Mouse (Mus musculus): ENCODE measurements around the gene Col4a1. TPM values are rescaled to one million over a fixed set of nuclear protein-coding genes. Genes with fewer than 3 reads are reported as not detected.

Gene Col4a1
- total RNA-seq, 4 experiments from 2014 or later, result 34.9 to 38.4 (median 36.1) TPM

DNA sequence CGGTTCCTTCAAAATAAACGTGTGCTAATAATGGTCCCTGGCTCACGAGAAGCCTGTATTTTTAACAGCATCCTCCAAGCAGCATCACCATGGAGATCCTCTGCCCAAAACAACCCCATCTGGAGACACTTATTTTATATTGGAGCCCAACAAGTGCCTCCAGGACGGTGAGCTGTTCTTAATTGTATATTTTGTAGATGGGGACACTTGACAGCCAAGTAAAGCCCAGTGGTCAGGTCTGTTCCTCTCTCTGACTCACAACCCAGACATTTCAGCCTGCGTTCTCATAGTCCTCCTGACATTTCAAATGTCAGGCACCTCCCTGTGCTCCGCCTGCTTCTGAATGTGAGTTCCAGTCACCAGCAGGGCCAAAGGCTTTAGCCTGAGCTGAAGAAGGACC is 43.9 kb downstream of the Col4a1 start:
- no peak for DNase-seq (ENCODE audit: low spot score in 2 of 2)

DNA sequence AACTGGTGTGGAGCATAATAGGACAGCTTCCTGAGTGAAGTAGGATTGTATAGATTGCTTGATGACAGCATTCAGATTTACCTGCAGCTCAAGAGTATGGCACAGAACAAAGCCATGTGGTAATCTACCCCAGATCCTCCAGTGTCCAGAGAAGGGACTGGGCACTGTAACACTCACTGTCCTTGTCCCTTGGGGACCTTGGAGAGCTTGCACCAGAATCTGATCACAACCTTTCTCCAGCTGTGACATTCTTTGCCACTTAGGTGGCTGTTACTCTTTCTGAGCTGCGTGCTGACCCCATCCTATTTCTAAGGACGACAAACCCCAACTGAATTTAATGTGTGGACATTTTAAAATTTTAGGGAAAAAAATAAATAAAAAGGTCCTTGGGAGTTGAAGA is 46.2 kb downstream of the Col4a1 start:
- no peak for DNase-seq (ENCODE audit: low spot score in 2 of 2)

DNA sequence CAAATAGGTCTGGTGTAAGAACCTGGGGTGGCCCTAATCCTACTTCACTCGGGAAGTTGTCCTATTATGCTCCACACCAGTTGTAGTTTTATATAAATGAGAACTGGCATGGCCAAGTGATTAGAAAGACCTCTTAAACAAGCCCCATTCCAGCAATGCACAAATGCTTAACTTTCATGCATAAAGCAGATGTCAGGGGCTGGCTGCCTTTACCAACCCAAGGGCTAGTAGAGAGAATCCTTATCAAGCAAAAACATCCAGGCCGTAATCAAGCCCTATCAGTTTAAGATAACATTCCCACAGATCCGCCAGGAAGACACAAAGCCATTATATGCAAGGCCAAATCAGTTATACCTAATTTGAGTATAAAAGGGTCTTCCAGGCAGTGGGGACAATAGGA is 46.7 kb downstream of the Col4a1 start:
- DNase-seq (ENCODE audit: low spot score in 2 of 2), result no peak

DNA sequence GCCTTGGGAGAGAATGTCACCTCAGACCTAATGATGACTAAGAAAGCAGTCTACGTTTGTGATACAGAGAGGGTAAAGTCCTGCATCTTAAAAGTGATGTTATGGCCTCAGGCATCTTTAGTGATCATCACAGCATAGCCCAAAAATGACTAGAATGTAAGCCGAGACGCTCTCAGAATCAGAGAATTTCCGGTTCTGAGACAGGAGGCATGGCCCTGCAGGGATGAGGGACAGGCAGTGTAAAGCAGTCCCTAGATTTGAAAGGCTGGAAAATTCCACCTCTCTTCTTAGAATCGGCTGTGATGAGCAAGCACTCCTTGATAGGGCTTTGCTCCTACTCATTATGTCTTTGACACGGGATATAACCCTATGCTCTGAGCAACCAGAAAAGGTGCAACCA is 48.8 kb downstream of the Col4a1 start:
- no peak for DNase-seq (ENCODE audit: low spot score in 2 of 2)

DNA sequence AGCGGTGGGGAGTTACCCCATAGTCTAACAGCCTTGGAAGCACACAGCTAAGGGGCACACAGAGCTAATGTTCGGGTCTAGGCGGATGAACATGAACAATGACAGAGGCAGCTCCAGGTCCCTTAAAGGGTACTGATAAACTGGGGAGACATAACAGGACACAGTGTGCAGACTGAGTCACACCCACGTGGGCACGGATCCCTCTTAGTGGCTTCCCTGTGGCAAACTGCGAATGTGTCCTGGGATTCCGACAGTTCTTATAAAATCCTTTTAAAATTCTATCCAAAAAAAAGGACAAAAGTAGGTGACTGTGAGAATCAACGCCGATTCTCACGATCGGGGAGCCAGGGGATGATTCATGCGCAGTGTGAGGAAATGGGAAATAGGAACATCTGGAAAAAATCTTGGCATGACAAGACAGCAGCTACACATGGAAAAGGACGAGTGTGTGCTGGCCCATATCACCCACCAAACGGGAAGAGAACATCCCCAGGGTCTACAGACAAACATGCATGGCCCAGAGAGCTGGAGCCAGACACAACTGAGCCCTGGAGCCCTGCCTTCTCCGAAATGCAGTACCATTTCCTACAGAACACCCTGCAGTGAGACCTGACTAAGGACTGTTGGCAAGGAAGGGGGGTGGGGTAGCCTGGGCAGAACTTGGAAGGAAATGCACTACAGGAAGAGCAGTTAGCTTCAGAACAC is 50.4 kb downstream of the Col4a1 start:
- no peak for DNase-seq (ENCODE audit: low spot score in 2 of 2)

DNA sequence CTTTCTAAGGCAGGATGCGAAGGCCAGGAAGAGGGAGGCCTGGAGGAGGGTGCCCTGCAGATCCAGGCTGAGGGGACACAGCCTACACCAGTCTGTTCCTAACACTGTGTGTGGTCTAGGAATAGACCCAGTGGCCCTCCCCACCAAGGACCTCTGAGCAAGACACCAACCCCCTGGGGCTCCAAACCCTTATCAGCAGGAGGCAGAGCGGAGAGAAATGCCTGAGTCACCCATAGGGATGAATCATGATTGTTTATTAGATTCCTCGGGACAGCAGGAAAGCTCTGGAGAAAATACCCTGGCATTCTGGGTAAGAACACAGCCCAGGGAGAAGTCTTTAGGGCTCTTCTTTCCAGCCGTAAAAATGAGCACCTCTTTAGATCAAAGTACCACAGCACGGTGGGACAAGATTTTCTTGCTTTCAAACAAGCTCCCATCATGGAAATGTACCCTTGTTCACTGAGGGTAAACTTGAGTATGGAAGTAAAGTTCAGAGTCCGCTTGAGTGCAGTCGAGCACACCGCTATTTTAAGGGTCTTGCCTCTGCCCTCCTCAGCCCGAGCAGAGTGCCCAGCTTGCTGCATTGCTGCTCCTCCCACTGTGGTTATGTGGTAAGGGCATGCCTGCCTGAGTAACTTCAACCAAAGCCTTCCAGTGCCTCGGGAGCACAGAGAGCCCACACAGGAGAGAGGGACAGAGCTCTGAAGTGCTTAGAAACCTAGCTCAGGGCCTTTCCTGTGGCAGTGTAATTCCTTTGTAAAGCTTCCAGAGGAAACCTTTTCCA is 52.6 kb downstream of the Col4a1 start:
- DNase-seq (ENCODE audit: low spot score in 2 of 2), result no peak

DNA sequence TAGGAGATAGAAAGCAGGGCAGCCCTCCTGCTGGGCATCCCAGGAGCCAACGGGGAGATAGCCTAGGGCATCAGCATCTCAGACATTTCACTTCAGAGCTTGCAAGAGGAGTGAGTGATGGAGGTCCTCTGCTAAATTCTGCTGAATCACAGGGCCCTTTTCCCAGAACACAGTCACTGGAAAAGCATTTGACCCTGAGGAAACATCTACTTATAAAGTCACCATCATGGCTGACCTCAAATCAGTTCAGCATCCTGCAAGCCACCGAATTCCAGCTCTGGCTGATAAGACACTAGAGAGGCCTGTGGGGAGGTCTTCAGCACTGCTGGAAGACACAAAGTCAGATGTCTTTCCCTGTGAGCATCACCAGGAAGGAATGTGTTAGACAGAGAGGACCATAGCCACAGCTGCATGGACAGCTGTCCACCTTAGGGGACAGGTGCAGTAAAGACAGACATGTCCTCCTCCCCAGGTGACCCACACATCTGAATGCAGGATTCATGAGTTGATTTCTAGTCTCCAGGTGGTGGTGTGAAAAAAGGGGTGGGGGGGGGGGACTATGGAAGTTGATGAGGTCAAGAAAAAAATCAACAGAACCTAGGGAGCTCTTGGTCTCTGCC is 54.0 kb downstream of the Col4a1 start:
- DNase-seq (ENCODE audit: low spot score in 2 of 2), result no peak

DNA sequence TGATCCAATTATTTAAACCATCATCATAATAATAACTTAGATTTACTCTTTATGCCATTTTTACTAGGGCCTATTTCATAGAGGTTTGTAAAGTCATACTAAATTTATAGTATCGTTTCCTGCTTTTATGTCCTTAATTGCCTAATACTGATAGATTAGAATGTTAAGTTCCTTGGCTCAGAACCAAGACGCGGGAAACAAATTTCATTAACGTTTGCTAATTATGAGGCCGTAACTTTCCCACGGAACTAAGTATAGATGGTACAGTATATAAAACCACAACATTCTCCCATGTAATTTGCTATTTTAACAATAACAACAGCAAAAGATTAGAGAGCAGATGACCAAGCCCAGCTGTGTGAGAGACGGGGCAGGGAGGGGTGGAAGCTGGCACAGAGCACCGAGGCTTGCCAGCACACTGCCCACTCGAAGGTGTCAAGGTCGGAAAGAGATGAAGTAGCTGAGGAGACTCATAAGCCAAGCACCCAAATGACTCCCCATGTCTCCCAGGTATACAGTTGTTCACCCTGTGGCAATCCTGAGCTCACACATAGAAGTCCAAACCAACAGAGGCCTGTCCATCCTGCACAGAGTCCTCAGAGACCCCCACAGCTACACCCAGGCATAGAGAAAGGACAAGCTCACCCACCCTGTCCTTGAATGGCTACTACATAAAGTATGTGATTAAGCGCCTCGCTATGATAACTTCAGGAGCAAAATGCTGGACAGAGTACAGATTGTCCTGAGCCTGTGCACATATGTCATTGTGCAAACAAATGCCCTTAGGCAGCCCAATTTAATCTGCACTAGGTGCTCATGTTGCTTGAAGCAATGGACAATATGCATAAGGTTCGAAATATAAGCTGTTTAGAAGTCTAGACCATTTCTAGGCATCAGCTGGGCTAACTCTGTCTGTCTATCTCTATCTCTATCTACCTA is 55.3 kb downstream of the Col4a1 start:
- DNase-seq (ENCODE audit: low spot score in 2 of 2), result no peak

DNA sequence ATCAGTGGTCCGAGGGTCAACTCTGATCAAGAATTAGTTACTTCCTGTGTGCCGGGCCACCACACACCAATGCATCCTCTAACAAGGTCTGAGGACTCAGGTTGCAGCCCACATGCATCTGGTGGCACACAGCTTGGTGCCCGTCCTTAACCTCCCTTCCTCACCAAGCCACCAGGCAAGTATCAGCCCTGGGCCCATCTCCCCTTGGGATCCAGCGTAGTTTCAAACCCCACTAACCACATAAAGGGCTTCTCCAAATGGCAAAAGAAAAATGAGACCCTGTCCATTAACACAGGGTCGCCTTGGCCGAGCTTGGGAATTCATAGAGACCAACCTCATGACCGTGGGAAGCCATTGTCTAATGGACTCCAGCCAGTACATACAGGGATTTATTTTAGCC is 56.2 kb downstream of the Col4a1 start:
- DNase-seq (ENCODE audit: low spot score in 2 of 2), result no peak

DNA sequence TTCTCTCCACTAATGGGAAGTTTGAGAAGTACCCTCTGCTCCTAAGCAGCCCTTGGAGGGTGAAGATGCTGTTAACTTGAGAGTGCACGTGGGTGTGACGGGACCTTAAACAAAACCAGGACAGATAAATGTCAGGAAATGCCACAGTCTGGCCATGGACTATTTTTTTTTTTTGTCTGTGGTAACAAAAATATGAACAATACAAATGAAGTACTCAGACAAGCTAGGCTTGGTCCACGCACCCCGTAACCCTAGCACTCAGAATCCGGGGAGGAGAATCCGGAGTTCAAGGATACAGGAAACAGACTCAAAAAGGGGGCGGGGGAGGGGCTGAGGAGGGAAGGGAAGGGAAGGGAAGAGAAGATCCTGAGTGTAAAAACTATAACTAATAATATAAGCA is 56.9 kb downstream of the Col4a1 start:
- no peak for DNase-seq (ENCODE audit: low spot score in 2 of 2)

DNA sequence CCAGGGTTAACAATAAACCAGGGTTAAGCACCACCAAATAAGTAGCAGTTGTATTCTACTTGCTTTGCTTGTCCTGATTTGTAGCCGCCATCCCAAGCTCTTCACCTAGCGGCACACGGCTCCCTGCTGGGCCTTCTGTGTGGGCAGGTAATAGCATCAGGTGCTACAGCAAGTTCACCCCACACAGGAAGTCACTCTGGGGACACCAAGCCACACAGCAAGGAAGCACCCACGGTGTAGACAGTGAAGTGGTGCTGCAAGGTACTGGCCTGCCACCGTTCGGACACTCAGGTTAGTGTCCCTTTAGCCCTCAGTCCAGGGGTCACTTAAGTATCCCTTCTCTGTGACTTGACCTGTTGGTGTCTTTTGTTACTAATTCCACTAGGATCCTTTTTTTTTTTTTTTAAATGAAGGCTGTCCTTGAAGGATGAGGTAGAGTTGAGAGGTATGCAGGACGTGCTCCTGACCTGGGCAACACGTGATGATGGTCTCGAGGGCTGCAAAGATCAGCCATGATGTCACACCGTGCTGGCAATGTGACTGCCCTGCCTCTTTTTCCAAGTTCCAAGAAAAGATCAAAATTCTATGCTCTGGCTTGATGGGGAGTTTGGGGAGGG is 57.6 kb downstream of the Col4a1 start:
- no peak for DNase-seq (ENCODE audit: low spot score in 2 of 2)

DNA sequence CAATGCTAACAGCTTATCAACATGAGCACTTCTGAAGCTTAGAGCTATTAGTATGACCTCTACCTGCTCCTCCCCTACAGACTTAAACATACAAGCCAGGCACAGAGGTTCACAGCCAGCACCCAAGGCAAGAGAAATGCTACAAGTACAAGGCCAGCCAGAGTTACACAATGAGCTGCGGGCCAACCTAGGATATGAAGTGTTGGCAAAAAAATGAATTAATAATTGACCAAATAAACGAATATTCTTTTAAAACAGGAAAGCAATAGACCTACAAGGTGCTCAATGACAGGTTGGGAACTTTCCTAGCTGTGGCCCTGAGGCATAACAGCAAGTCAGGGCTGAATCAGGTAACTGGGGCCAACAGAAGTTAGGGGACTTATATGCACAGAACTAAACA is 58.1 kb downstream of the Col4a1 start:
- no peak for DNase-seq (ENCODE audit: low spot score in 2 of 2)

DNA sequence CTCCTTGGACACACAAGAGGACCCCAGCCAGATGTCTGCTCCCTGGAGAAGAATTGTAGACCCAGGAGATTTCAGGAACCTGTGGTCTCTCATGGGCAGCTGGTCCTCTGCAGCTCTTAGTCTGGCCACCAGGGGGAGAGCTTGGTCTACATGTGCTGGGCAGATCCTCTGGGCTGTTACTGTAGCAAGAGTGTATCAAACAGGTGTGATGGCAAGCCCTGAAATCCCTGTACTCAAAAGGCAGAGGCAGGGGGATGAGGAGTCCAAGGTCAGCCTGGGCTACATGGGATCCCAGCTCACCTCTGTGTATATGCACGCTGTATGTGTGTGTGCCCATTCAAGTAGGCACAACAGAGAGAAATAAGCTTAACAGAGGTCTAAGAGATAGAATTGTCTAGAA is 59.1 kb downstream of the Col4a1 start:
- peak; percentile 71 to 88 for DNase-seq (ENCODE audit: low spot score in 2 of 2)

DNA sequence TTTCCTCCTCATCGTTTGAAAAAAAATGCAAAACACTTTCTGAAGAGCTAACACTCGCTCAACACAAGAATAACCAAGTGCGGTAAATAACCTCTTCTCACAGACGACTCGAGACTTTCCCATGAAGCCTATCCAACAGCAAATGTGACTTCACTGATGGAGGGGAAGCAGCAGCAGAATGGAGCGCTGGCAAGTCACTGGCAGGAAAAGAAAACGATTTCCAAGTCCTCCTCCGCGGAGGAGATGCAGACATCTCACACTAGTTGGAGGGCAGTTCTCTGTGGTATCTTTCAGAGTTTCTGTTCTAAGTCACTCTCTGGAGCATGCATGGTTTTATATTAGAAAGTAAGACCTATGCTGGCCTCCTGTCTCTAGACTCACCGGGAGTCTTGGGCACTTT is 59.6 kb downstream of the Col4a1 start:
- no peak for DNase-seq (ENCODE audit: low spot score in 2 of 2)

DNA sequence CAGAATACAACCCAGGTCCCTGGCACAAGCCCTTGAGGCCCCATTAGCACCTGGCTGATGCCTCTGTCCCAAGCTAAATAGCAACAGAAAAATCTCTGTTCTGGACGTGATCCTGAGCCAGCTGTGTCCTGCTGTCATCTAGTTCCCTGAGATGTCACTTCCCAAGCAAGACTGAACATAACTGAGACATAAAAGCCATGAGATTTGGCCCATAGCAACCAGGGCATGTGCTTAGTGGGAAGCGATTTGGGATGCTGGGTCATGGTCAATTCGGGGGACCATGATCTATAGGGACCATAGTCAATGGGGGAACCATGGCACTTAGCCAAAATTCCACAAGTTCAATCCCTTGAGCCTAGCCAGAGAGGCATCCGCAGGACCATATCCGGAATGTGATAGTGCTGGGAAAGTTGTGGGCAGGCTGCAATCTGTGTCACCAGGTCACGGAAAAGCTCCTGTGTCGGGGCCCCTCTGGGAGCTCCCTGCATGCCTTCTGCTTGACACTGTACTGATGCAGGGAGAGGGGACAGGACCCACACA is 60.3 kb downstream of the Col4a1 start:
- DNase-seq (ENCODE audit: low spot score in 2 of 2), result no peak

DNA sequence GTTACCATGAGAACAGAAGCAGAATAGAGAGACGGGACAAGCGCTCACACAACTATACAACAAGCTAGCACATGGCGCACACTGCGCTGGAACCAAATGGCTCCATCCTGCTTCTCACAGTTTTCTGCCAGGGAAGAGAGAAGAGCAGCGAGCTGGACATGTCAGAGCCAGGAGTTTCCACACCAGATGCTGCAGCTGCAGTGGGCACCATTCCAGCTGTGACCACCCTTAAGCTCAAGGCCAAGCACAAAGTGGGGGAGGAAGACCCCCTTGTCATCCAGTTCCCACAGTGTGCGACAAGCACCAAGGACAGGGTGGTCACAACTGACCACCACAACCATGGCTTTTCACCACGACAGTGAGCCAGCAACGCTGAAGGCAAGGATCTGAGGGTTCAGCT is 62.5 kb downstream of the Col4a1 start:
- no peak for DNase-seq (ENCODE audit: low spot score in 2 of 2)

DNA sequence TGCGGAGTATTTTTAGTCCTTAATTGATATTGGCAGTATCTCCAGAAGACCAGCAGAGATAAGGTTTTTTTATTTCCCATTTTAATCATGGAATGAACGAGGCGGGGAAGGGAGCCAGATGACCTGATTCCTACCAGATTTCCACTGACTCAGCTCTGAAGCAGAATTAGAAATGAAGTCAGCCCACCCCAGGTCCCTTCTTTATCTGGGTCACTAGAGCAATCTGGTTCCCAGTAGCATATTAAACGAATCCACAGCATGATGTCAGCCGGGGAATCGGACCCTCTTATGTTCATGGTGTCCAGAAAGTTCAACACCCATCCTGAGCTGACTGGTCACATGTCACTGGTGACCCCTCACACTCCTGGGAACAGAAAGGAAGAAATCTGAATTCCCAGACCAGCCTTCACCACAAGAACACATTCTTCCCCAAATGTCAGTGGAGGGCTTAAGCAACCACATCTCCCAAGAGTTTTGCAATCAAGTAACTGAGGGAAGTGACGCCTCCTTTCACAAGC is 63.0 kb downstream of the Col4a1 start:
- peak in 1 of 2 experiments; percentile 33 for DNase-seq (ENCODE audit: low spot score in 2 of 2)

DNA sequence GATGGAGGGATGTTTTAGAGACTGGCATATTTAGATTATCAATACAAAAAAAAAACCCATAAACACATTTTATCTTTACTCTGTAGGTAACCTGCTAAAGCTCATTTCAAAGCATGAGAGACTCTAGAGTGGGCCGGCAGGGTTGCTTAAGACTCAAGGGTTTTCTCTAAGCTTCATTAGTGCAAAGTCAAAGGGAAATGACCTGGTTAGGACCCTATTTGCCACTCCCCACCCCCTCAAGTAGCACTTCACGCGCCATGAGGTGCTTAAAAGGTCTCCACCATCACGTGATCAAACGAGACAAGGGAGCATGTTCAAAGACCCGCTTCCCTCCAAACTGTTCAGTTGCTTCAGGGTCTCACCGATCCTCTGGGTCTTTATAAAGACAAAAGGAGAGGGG is 63.9 kb downstream of the Col4a1 start:
- no peak for DNase-seq (ENCODE audit: low spot score in 2 of 2)

DNA sequence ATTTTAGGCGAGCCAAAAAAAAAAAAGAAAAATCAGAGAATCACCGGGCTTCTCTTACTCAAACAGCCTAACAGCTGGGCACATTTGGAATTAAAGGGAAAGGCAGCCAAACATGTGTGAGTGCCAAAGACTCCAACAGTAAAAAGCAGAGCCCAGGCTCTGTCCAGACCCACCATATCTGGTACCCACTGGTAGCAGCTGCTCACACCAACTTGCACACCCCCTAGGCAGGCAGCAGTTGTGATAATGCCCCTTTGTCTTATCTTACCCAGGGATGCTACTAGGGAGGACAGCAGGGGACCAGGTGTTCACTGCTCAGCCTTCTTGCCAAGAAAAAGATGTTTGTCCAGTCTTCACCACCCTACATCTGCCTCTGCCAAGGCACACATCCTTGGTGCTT is 71.1 kb downstream of the Col4a1 start:
- DNase-seq (ENCODE audit: low spot score in 2 of 2), result no peak

DNA sequence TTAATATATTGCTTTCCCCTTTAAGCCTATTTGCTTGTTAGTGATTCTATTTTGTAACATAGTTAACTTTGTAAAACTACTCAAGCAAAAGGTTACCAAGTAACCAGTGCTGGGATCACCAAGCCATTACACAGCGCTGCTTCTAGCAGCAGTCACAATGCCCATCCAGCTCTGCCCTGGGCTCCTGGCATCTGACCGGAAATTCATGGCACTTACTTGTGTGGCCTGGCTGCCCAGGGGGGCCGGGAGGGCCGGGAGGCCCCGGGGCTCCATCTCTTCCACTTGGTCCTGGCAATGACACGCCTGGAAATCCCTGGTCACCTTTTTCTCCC is 77.8 kb downstream of the Col4a1 start:
- DNase-seq (ENCODE audit: low spot score in 2 of 2), result no peak
